Mouse (Mus musculus): ENCODE data around the gene Fam174b. TPM values are rescaled to one million over a fixed set of nuclear protein-coding genes. Genes with fewer than 3 reads are reported as not detected.

Gene Fam174b
- total RNA-seq, 2 experiments from 2014 or later: 42.3 to 44.1 TPM

GRCm38 (mm10) chr7:73748437-73749108 is 8.5 kb downstream of the Fam174b start:
- intact Hi-C loops (cut with DNase I): no loop called here
- no peak for DNase-seq

- intact Hi-C loops (cut with DNase I): no loop called here
- no peak for DNase-seq
Observed at GRCm38 (mm10) chr7:73749339-73749738, 9.2 kb downstream of the Fam174b start.

GRCm38 (mm10) chr7:73749983-73750382 is 9.9 kb downstream of the Fam174b start:
- intact Hi-C loops (cut with DNase I): no loop called here

GRCm38 (mm10) chr7:73753598-73753997 is 13.5 kb downstream of the Fam174b start:
- no peak for DNase-seq
- intact Hi-C loops (cut with DNase I): no loop called here

More at GRCm38 (mm10) chr7:73749983-73750382, 9.9 kb downstream of the Fam174b start:
- DNase-seq: no peak

- intact Hi-C loops (cut with DNase I): no loop called here
- DNase-seq: no peak
Observed at GRCm38 (mm10) chr7:73755377-73756110, 15.4 kb downstream of the Fam174b start.

- intact Hi-C loops (cut with DNase I): no loop called here
Observed at GRCm38 (mm10) chr7:73761691-73762189, 21.6 kb downstream of the Fam174b start.

GRCm38 (mm10) chr7:73764679-73765078 is 24.6 kb downstream of the Fam174b start:
- no peak for DNase-seq
- intact Hi-C loops (cut with DNase I): no loop called here

More at GRCm38 (mm10) chr7:73761691-73762189, 21.6 kb downstream of the Fam174b start:
- no peak for DNase-seq

GRCm38 (mm10) chr7:73765186-73765903 is 25.2 kb downstream of the Fam174b start:
- no peak for DNase-seq
- intact Hi-C loops (cut with DNase I): no loop called here

GRCm38 (mm10) chr7:73769224-73769623 is 29.1 kb downstream of the Fam174b start:
- DNase-seq: no peak
- intact Hi-C loops (cut with DNase I): no loop called here

GRCm38 (mm10) chr7:73771384-73772274 is 31.5 kb downstream of the Fam174b start:
- peak; percentile 71 for DNase-seq
- intact Hi-C loops (cut with DNase I): no loop called here

GRCm38 (mm10) chr7:73772275-73772765 is 32.2 kb downstream of the Fam174b start:
- intact Hi-C loops (cut with DNase I): no loop called here
- DNase-seq: no peak

GRCm38 (mm10) chr7:73774781-73775180 is 34.7 kb downstream of the Fam174b start:
- DNase-seq: no peak
- intact Hi-C loops (cut with DNase I): no loop called here

- no peak for DNase-seq
- intact Hi-C loops (cut with DNase I): no loop called here
Observed at GRCm38 (mm10) chr7:73777777-73778176, 37.7 kb downstream of the Fam174b start.

- intact Hi-C loops (cut with DNase I): no loop called here
- DNase-seq: no peak
Observed at GRCm38 (mm10) chr7:73784736-73785428, 44.8 kb downstream of the Fam174b start.

GRCm38 (mm10) chr7:73785815-73786214 is 45.7 kb downstream of the Fam174b start:
- intact Hi-C loops (cut with DNase I): no loop called here
- DNase-seq: no peak

- intact Hi-C loops (cut with DNase I): no loop called here
- DNase-seq: no peak
Observed at GRCm38 (mm10) chr7:73787513-73787912, 47.4 kb downstream of the Fam174b start.

- no peak for DNase-seq
- intact Hi-C loops (cut with DNase I): no loop called here
Observed at GRCm38 (mm10) chr7:73791096-73791495, 51.0 kb downstream of the Fam174b start.

GRCm38 (mm10) chr7:73792155-73792554 is 52.1 kb downstream of the Fam174b start:
- intact Hi-C loops (cut with DNase I): no loop called here
- DNase-seq: no peak

- intact Hi-C loops (cut with DNase I): no loop called here
- DNase-seq: no peak
Observed at GRCm38 (mm10) chr7:73792641-73793040, 52.5 kb downstream of the Fam174b start.

All from left cerebral cortex, postnatal 4 days (tissue).